Mouse (Mus musculus) embryonic facial prominence, embryonic 11.5 days (tissue): ENCODE measurements around the gene Ccl22. TPM values are rescaled to one million over a fixed set of nuclear protein-coding genes. Genes with fewer than 3 reads are reported as not detected.

Experiments used
- ATAC-seq: fragments of 200-750 bp; cut with Nextera tagmentation; replicated peaks from 2 replicates; pipeline ENCODE4 v1.8.0; 2017; ENCODE audit warnings: low read depth; ENCODE audit not compliant: insufficient number of reproducible peaks, low FRiP score, low TSS enrichment
- DNase-seq: peaks from one replicate; pipeline ENCODE4 v3.0.0-alpha.2; 2015; ENCODE audit warnings: low spot score
- H3K27ac ChIP-seq: fragments of 300-500 bp; sonication (generic); replicated peaks from 2 replicates; pipeline ENCODE4 v1.5.1; 2014; ENCODE audit warnings: mild to moderate bottlenecking, low read depth, low read length, control low read depth
- H3K27me3 ChIP-seq: fragments of 300-500 bp; sonication (generic); 2 replicates; pipeline ENCODE4 v1.6.1; 2014; ENCODE audit warnings: mild to moderate bottlenecking, low read length, moderate library complexity, mixed read lengths; ENCODE audit not compliant: control insufficient read depth, insufficient read depth
- H3K36me3 ChIP-seq: fragments of 300-500 bp; sonication (generic); replicated peaks from 2 replicates; pipeline ENCODE4 v1.6.1; 2014; ENCODE audit warnings: low read depth, mild to moderate bottlenecking, low read length, moderate library complexity, mixed read lengths; ENCODE audit not compliant: control insufficient read depth, insufficient read depth
- H3K4me1 ChIP-seq: fragments of 300-500 bp; sonication (generic); 2 replicates; pipeline ENCODE4 v1.6.1; 2014; ENCODE audit warnings: low read length, mixed read lengths; ENCODE audit not compliant: control insufficient read depth, insufficient read depth
- H3K4me2 ChIP-seq: fragments of 300-500 bp; sonication (generic); 2 replicates; pipeline ENCODE4 v1.6.1; 2014; ENCODE audit warnings: low read depth, mild to moderate bottlenecking, control low read depth, low read length, moderate library complexity
- H3K4me3 ChIP-seq: fragments of 300-500 bp; sonication (generic); 2 replicates; pipeline ENCODE4 v1.5.1; 2014; ENCODE audit warnings: low read depth, low read length, control low read depth
- H3K9ac ChIP-seq: fragments of 300-500 bp; sonication (generic); replicated peaks from 2 replicates; pipeline ENCODE4 v1.6.1; 2014; ENCODE audit warnings: mild to moderate bottlenecking, control low read depth, low read length
- H3K9me3 ChIP-seq: fragments of 300-500 bp; sonication (generic); replicated peaks from 2 replicates; pipeline ENCODE4 v1.6.1; 2016; ENCODE audit warnings: mild to moderate bottlenecking, low read length, inconsistent platforms, mixed read lengths; ENCODE audit not compliant: control insufficient read depth
- WGBS: fragments of 180-500 bp; shearing (Covaris S2); extraction: QIAGEN DNeasy Blood & Tissue Kit; methylation state at CpG from one replicate; pipeline ENCODE4 v1.1.7; 2014; 5-methylcytosine and 5-hydroxymethylcytosine counted together
- polyA plus RNA-seq: library from polyadenylated mRNA; unstranded; fragments of >200 nt; fragmentation: Nextera tagmentation; extraction: Ambion mirVana; gene quantifications from 2 replicates; pipeline ENCODE4 v1.2.1, GENCODE M21; 2014

Gene Ccl22
- polyA plus RNA-seq, 1 experiment from 2014 or later, result not detected

GRCm38 (mm10) chr8:94780491-94781154 is 35.2 kb downstream of the Ccl22 start:
- H3K36me3 ChIP-seq, result no peaks in the 10 kb centered on the region; the same call in 1 of the 2 replicates
- no peak overlapping the region for H3K9ac ChIP-seq
- no peak overlapping the region for H3K4me2 ChIP-seq
- H3K27ac ChIP-seq, result no peak overlapping the region
- ATAC-seq, result no peak
- WGBS, result 83% methylated on average over 21 of the region's 21 CpGs
- no peaks in the 10 kb centered on the region; the same call in 1 of the 2 replicates for H3K4me1 ChIP-seq
- H3K9me3 ChIP-seq, result no peaks in the 10 kb centered on the region
- no peak for DNase-seq
- H3K27me3 ChIP-seq, result no peaks in the 10 kb centered on the region
- no peak overlapping the region for H3K4me3 ChIP-seq

- H3K9me3 ChIP-seq, result no peaks in the 10 kb centered on the region
- ATAC-seq (no peak), DNase-seq (no peak)
- no peaks in the 10 kb centered on the region; the same call in 1 of the 2 replicates for H3K4me1 ChIP-seq
- no peak overlapping the region for H3K4me3 ChIP-seq
- H3K36me3 ChIP-seq, result no peaks in the 10 kb centered on the region; the same call in 1 of the 2 replicates
- no peak overlapping the region for H3K9ac ChIP-seq
- no peak overlapping the region for H3K4me2 ChIP-seq
- H3K27me3 ChIP-seq, result no peaks in the 10 kb centered on the region
- WGBS, result 59% methylated on average over 7 of the region's 7 CpGs
- no peak overlapping the region for H3K27ac ChIP-seq
Observed at GRCm38 (mm10) chr8:94781155-94781837, 35.9 kb downstream of the Ccl22 start.

- DNase-seq (peak; percentile 23), ATAC-seq (0 out of 2 replicates have a peak, but pooled peaks have one; percentile 34)
- Histone ChIP-seq H3K27ac (no peak overlapping the region), H3K36me3 (no peaks in the 10 kb centered on the region; the same call in 1 of the 2 replicates), H3K9me3 (no peaks in the 10 kb centered on the region), H3K27me3 (no peaks in the 10 kb centered on the region), H3K4me3 (no peak overlapping the region), H3K4me1 (no peaks in the 10 kb centered on the region; the same call in 1 of the 2 replicates), H3K9ac (no peak overlapping the region), H3K4me2 (no peak overlapping the region)
- WGBS, result 8% methylated on average over 11 of the region's 11 CpGs
Observed at GRCm38 (mm10) chr8:94781838-94782235, 36.4 kb downstream of the Ccl22 start.

- Histone ChIP-seq H3K9me3 (no peaks in the 10 kb centered on the region), H3K27ac (no peak overlapping the region), H3K4me2 (no peak overlapping the region), H3K4me1 (no peaks in the 10 kb centered on the region), H3K36me3 (no peaks in the 10 kb centered on the region), H3K4me3 (no peak overlapping the region), H3K9ac (no peak overlapping the region), H3K27me3 (no peaks in the 10 kb centered on the region)
- ATAC-seq, result no peak
- DNase-seq, result no peak
- 74% methylated on average over 4 of the region's 4 CpGs for WGBS
Observed at GRCm38 (mm10) chr8:94783890-94784289, 38.5 kb downstream of the Ccl22 start.

- Histone ChIP-seq H3K4me3 (no peak overlapping the region), H3K9ac (no peak overlapping the region), H3K27me3 (no peaks in the 10 kb centered on the region), H3K27ac (no peak overlapping the region), H3K4me2 (no peak overlapping the region), H3K9me3 (no peaks in the 10 kb centered on the region), H3K36me3 (no peaks in the 10 kb centered on the region), H3K4me1 (no peaks in the 10 kb centered on the region)
- 66% methylated on average over 12 of the region's 12 CpGs for WGBS
- DNase-seq, result no peak
- no peak for ATAC-seq
Observed at GRCm38 (mm10) chr8:94785247-94785985, 40.0 kb downstream of the Ccl22 start.

- ATAC-seq (no peak), DNase-seq (no peak)
- Histone ChIP-seq H3K27ac (no peak overlapping the region), H3K4me1 (no peaks in the 10 kb centered on the region), H3K36me3 (no peaks in the 10 kb centered on the region), H3K27me3 (no peaks in the 10 kb centered on the region), H3K4me3 (no peak overlapping the region), H3K9me3 (no peaks in the 10 kb centered on the region), H3K4me2 (no peak overlapping the region), H3K9ac (no peak overlapping the region)
- 68% methylated on average over 6 of the region's 6 CpGs for whole genome bisulfite sequencing
Observed at GRCm38 (mm10) chr8:94785995-94786595, 40.7 kb downstream of the Ccl22 start.

GRCm38 (mm10) chr8:94787524-94788501 is 42.4 kb downstream of the Ccl22 start:
- no peaks in the 10 kb centered on the region for H3K4me1 ChIP-seq
- no peak overlapping the region for H3K4me3 ChIP-seq
- no peak for DNase-seq
- H3K27ac ChIP-seq, result no peak overlapping the region
- no peaks in the 10 kb centered on the region for H3K36me3 ChIP-seq
- no peak for ATAC-seq
- WGBS, result 63% methylated on average over 15 of the region's 15 CpGs
- no peak overlapping the region for H3K4me2 ChIP-seq
- H3K9me3 ChIP-seq, result no peaks in the 10 kb centered on the region
- H3K27me3 ChIP-seq, result no peaks in the 10 kb centered on the region
- no peak overlapping the region for H3K9ac ChIP-seq
